Mouse (Mus musculus): ENCODE measurements at regions not wholly inside any gene's neighbourhood (a gene's known extent, or its start where the extent isn't known, plus 50 kb on each side); places are given as distances from the start of the nearest gene placed in this dataset.

GRCm38 (mm10) chr15:31854764-31855163 is 253.1 kb downstream of the Fam173b start:
- DNase-seq, result no peak

DNA sequence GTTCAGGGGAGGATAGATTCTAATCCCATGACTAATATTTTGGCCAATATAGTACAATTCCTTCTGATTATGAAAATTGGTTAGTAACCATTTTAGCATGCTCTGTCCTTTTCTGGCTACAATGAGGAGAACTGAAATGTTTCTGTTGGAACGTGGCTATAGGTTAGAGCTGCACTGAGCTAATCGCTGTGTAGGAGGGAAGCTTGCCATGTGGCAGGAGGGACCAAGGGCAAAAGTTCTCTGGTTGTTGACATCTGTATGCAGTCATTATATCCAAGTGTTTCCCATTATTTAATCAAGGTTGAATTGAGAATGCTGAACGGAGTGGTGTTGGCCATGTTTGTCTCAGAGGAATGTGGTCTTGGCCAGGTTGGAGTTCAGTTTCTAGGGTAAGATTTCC is 253.5 kb downstream of the Fam173b start:
- no peak for DNase-seq

DNA sequence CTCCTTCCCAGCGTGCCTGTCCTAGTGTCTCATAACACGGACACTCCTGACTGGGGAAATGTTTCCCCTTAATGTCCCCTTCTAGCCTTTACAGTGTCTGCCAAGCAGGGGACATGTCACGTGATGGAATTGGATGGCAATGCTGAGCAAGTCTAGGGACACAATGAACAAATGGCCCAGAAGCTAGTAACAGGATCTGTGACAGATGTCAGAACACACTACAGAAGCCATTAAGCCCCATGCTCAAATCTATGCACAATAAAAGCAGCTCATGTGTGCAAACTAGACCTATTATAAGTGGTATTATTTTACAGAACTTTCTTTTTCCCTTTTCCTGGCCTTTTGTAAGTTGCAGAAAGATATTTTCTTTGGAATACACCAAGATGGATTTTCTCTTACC is 267.4 kb downstream of the Fam173b start:
- no peak for DNase-seq

GRCm38 (mm10) chr15:31869673-31870417 is 268.2 kb downstream of the Fam173b start:
- DNase-seq, result peak; percentile 45

DNA sequence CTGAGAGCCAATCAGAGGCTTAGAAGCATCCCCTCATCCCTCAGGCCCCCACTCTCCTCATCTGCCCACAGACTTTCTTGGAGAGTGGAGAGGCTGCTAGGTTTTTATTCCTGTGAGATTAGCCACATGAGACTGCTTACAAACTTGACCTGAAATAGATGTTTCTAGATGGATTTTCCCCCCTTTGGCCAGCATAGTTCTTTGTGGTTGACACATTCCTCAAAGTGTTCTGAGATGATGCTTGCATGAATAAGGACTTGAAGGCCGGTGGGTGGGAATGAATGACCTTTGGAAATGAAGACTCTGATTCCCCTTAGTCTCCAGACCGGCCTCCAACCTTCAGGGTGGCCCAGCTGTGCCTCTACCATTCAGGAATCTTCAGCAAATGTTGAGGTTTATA is 273.8 kb downstream of the Fam173b start:
- DNase-seq, result no peak

- DNase-seq, result peak; percentile 54
Observed at GRCm38 (mm10) chr15:31880479-31880878, 278.8 kb downstream of the Fam173b start.

GRCm38 (mm10) chr15:31882331-31882730 is 280.7 kb downstream of the Fam173b start:
- peak; percentile 35 for DNase-seq

- DNase-seq, result no peak
Observed at GRCm38 (mm10) chr15:31883516-31883915, 281.9 kb downstream of the Fam173b start.

GRCm38 (mm10) chr15:31898904-31899650 is 278.0 kb upstream of the Tas2r119 start:
- DNase-seq, result no peak

- DNase-seq, result no peak
Observed at GRCm38 (mm10) chr15:31900325-31900724, 276.8 kb upstream of the Tas2r119 start.

DNA sequence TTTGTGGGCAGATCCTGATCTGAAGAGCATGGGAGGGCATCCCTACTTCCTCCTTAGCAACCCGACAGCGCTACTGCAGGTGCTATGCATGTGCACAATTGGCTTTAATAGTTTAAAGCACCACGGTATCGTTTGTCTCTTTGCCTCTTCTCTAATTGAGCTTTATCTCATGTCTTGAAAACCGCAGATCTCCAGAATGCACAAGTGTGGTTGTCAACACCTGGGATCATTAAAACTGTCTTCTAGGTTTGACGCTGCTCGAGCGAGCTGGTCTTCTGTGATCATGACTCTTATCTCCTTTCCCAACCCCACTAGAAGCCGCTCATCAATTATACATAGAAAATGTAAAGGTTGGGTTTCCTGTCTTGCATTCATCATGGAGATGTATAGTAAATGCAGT is 268.7 kb upstream of the Tas2r119 start:
- no peak for DNase-seq

DNA sequence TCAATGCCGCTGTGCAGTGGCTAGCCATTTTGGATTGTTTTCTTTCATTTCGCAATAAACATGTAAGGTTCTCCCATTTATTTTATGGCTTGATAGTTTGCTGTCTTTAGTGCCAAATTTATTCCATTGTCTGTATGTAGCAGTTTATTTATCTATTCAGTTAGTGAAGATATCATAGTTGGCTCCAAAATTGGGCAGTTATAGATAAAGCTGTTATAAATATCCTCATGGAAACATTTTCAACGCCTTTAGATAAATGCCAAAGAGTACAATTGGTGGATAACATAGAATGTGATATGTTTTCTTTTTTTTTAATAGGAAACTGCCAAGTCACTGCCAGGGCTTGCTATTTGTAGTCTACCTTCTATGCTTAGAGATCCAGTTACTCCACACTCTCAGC is 265.1 kb upstream of the Tas2r119 start:
- no peak for DNase-seq

DNA sequence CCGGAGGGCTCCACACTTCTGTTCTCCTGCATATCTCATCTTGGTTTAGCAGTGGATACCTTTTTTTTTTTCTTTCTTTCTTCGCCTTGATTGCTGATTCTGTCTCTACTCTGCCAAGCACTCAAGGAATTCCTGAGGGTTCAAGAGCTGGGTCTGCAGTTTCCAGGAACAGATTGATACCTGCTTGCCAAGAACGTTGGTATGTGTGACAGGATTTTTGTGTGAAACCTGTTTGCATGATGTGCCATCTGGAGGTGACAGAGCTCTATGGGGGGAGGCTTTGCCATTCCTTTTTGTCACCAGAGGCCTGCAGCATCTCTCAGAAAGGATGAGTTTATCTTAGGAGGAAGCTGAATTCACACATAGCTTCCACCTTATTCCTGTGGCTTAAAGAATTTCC is 255.6 kb upstream of the Tas2r119 start:
- DNase-seq, result no peak

GRCm38 (mm10) chr15:31960301-31960700 is 216.8 kb upstream of the Tas2r119 start:
- no peak for DNase-seq

DNA sequence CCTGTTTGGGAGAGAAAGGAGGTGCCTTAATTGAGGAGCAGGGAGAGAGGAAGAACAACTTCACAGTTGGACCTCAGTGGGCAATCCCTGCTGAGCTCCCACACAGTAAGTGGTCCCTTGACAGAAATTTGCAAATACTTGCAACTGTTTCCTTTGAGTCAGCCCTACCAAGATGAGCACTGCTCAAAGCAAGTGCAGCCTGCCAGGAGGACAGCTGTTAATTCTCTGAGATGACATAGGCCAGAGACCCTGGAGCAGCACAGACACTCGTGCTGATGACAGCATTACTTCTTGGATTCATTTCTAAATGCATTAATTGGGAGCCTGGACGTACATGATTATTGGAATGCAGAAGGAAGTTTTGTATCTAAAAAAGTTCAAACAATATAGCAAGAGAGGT is 215.1 kb upstream of the Tas2r119 start:
- peak; percentile 68 for DNase-seq

- no peak for DNase-seq
Observed at GRCm38 (mm10) chr15:31964911-31965310, 212.2 kb upstream of the Tas2r119 start.

DNA sequence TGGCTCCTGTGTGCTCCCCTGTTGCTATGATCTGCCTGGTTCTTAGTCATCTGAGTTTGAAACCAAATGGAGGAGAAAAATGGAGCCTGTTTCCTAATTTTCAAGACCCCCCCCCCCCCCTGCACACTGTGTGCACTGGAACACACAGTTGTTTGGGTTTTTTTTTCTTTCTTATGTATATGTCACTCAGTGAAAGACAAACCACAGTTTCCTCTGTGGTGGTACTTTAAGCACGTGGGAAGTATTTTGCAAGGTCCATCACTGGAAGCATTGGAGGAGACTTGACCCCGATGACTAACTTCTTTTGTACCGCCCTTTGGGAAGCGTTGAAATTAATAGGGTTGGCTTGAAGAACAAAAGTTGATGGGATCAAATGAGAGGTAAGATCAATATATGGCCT is 211.5 kb upstream of the Tas2r119 start:
- DNase-seq, result no peak

DNA sequence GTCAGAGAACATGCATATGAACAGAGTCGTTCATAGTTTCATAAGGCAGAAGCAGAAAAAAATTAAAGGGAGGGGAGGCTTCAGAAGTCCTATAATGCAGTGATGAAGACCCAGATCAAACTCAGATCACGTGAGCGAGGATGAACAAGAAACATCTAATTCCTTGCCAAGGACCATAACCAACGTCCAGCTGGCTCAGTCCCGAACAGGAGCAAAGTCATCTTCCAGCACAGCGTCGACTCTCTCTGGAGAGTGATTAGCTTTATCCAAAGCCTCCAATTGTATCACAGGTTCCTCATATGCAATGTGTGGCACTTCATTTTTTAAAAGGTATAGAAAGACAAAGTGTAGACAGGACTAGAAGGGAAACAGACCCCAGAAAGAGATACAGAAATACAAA is 204.2 kb upstream of the Tas2r119 start:
- no peak for DNase-seq

- no peak for DNase-seq
Observed at GRCm38 (mm10) chr15:31973889-31974288, 203.2 kb upstream of the Tas2r119 start.

GRCm38 (mm10) chr15:31976461-31976860 is 200.6 kb upstream of the Tas2r119 start:
- DNase-seq, result no peak

GRCm38 (mm10) chr15:31977563-31977962 is 199.5 kb upstream of the Tas2r119 start:
- DNase-seq, result no peak

DNA sequence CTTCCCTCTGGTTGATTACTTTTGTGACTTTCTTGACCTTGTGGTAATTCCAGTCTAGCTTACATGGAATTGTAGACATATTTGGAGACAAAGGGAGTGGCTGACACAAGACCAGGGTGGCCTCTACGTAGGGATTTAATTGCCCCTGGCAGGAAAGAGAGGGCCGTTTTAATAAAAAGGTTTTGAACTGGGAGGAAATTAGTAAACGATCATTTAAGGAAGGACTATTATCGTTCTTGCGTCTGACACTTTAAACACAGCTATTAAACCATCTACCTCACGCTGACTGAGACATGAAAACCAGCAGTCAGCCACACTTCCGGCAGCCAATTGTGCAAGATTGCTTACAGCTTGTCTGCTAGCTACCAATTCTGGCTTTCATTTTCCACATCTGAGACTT is 197.1 kb upstream of the Tas2r119 start:
- DNase-seq, result peak; percentile 11

DNA sequence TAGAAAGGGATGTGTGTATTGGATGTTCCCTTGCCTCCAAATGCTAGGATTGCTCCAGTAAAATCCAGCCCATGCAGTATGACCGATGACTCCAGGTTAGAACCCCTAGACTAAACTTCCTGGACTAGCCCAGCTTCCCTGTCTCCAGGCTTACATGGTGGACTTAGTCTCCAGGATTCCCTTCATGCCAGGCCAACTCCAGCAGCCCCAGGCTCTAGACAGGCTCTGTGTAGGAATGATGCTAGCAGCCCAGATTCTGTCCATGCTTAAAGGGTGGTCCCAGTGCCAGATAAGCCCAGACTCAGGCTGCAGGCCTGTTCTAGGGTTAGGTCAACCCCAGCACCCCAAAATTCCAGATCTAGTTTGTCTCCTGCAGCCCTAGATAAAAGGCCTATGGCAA is 196.3 kb upstream of the Tas2r119 start:
- DNase-seq, result no peak

GRCm38 (mm10) chr15:31987291-31987690 is 189.8 kb upstream of the Tas2r119 start:
- DNase-seq, result no peak

DNA sequence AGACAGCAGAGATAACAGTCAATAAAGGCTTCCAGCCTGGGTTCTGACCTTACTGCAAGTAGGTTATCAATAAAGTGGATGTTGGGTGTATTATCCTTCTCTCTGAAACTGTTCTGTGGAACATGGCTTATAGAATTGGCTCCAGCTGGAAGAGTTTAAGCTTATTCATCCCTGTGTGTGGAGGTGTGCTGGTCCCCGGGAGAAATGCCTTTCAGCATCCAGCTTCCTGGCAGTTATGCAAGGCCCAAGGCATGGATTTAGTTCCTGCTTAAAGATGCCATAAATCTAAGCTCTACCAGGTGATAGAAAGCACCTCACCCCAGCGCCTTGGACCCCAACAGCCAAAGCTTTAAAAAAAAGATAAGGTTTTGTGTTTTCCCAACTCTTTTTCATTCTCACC is 188.0 kb upstream of the Tas2r119 start:
- no peak for DNase-seq

All from kidney, postnatal 14 days (tissue).